Mouse (Mus musculus) right cerebral cortex, postnatal 10 days (tissue): ENCODE measurements around the gene Clcn3.

Source experiments
- DNase-seq, 2 experiments: peaks; one replicate each; pipeline ENCODE4 v3.0.0; 2021; ENCODE audit warnings: low spot score in 2 of 2

The Clcn3 gene

GRCm38 (mm10) chr8:60870231-60871193 lies 112.6 kb downstream of the Clcn3 start:
- DNase-seq = no peak

- DNase-seq = no peak
Observed at GRCm38 (mm10) chr8:60869761-60870160, 113.3 kb downstream of the Clcn3 start.

GRCm38 (mm10) chr8:60868236-60868965 lies 114.7 kb downstream of the Clcn3 start:
- DNase-seq = no peak

- peak; percentile 70 to 84 for DNase-seq
Observed at GRCm38 (mm10) chr8:60867468-60868115, 115.5 kb downstream of the Clcn3 start.

GRCm38 (mm10) chr8:60865504-60866114 lies 117.5 kb downstream of the Clcn3 start:
- peak; percentile 85 to 88 for DNase-seq

- no peak for DNase-seq
Observed at GRCm38 (mm10) chr8:60864875-60865274, 118.2 kb downstream of the Clcn3 start.

GRCm38 (mm10) chr8:60861783-60862182 lies 121.3 kb downstream of the Clcn3 start:
- DNase-seq = no peak

GRCm38 (mm10) chr8:60860749-60861148 lies 122.4 kb downstream of the Clcn3 start:
- no peak for DNase-seq
